Mouse (Mus musculus) Patski (cell line): ENCODE measurements at regions not wholly inside any gene's neighbourhood (a gene's known extent, or its start where the extent isn't known, plus 50 kb on each side); places are given as distances from the start of the nearest gene placed in this dataset.
A peak's percentile ranks its signal among the peaks of the same experiment; 100 is the strongest.

Experiments
- ATAC-seq: fragments of 100-300 bp; one replicate; pipeline ENCODE4 v1.8.0; 2021
- CTCF ChIA-PET: fragments of 350-600 bp; sonication (Branson Sonifier 250); formaldehyde crosslinking; loops from one replicate; lab custom pipeline; 2022; ENCODE audit warnings: inconsistent platforms; lab: Charles Lee
- POLR2A ChIA-PET: fragments of 350-600 bp; sonication (Branson Sonifier 250); formaldehyde crosslinking; loops from one replicate; lab custom pipeline; 2022; ENCODE audit warnings: antibody characterized with exemption, inconsistent platforms; lab: Charles Lee
- DNase-seq: peaks from one replicate; pipeline ENCODE4 v3.0.0-alpha.2; 2011; ENCODE audit warnings: low read depth, low spot score
- H3K27me3 ChIP-seq: fragments of 371-371 bp; one replicate; pipeline ENCODE4 v1.5.1; 2021
- CTCF ChIP-seq: fragments of 100-300 bp; IDR thresholded peaks from one replicate; pipeline ENCODE4 v1.5.1; 2021
- in situ Hi-C: fragments of 300-500 bp; cut with MboI; formaldehyde crosslinking; loops from 3 replicates; pipeline ENCODE4 v1.11.1; 2018; ENCODE audit warnings: low pct_unique_long_range_greater_than_20kb, mixed read lengths

GRCm38 (mm10) chr6:93497824-93498223, 554.5 kb upstream of the Adamts9 start:
- CTCF ChIA-PET: no interaction called here

DNA sequence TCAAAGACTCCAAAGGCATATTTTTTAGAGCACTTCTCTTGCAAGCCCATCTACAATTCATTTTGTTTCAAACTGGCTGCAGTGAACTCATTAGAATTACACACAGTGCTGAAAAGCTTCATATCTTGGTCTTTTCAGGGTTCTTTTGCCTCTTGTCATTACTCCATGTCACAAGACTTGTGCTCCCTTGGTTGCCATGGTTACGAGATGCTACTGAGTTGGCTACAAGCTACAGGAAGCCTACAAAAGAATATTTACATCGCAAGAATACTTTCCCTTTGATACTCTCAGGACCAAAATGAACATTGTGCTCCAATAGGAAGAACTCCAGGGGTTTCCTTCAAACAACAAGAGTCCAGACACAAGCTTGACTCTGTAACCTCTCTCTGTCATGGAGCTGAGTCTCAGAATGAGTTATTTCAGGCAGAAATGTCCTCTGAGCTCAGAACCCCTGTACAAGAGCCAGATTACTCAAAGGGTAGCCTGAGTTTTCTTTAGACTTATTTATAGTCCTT, 545.2 kb upstream of the Adamts9 start:
- H3K27me3 ChIP-seq: no peaks in the 10 kb centered on the region
- DNase-seq (no peak), ATAC-seq (no peak)
- in situ Hi-C loops: no loop called here
- CTCF ChIA-PET: no interaction called here
- no peak for TF ChIP-seq CTCF
- POLR2A ChIA-PET: no interaction called here

More at GRCm38 (mm10) chr6:93497824-93498223, 554.5 kb upstream of the Adamts9 start:
- TF ChIP-seq CTCF: no peak
- POLR2A ChIA-PET: no interaction called here
- no peak for ATAC-seq
- in situ Hi-C loops: no loop called here
- no peaks in the 10 kb centered on the region for H3K27me3 ChIP-seq
- DNase-seq: no peak

DNA sequence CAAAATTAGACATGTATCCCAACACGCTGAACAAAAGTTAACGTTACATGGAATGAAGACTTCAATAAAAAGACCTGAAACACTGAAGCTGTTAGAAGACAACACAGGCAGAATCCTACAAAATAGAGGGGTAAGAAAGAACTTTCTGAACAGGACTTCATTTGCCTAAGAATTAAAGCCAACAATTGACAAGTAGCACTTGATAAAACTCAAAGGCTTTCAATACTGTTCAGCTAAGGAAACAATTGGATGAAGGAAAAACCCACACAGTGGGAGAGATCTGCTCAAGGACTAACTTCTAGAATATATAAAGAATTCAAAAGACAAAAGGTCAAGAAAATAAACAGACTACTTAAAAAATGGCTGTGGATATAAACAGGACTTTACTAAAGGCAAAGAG, 535.2 kb upstream of the Adamts9 start:
- no peak for DNase-seq
- no peaks in the 10 kb centered on the region for H3K27me3 ChIP-seq
- TF ChIP-seq CTCF: no peak
- ChIA-PET POLR2A (no interaction called here), CTCF (no interaction called here)
- no peak for ATAC-seq
- in situ Hi-C loops: no loop called here

GRCm38 (mm10) chr6:93474981-93475380, 531.7 kb upstream of the Adamts9 start:
- TF ChIP-seq CTCF: no peak
- POLR2A ChIA-PET: no interaction called here
- no peak for ATAC-seq
- in situ Hi-C loops: no loop called here
- CTCF ChIA-PET: interaction anchor here (0.9 to 1.9 kb wide), 3 partner anchors 11 to 68 kb away, joined by 3 to 4 read pairs (median 3); no protein-coding TSS in a partner anchor
- H3K27me3 ChIP-seq: no peaks in the 10 kb centered on the region
- DNase-seq: no peak

DNA sequence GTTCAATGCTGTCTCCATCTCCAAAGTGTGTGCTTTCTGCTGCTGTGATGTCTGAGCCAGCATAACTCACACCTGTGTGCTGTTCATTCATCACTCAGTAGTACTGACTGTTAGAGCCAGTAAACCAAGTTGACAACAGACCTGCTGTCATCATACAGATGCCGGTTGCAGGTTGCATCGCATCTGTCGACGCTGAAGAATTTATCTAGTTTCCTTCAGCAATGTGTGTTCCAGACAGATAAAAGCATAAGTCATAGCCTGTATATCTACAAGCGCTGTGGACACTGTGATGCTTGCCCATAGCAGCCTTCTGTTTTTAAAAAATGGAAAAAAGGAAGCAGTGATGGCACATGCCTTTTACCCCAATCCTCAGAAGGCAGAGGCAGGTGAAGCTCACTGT, 524.6 kb upstream of the Adamts9 start:
- ATAC-seq: no peak
- in situ Hi-C loops: no loop called here
- CTCF ChIA-PET: no interaction called here
- DNase-seq: no peak
- no peaks in the 10 kb centered on the region for H3K27me3 ChIP-seq
- POLR2A ChIA-PET: interaction anchor here (0.6 kb wide), 1 partner anchor 204 kb away, joined by 3 read pairs; no protein-coding TSS in a partner anchor
- no peak for TF ChIP-seq CTCF

DNA sequence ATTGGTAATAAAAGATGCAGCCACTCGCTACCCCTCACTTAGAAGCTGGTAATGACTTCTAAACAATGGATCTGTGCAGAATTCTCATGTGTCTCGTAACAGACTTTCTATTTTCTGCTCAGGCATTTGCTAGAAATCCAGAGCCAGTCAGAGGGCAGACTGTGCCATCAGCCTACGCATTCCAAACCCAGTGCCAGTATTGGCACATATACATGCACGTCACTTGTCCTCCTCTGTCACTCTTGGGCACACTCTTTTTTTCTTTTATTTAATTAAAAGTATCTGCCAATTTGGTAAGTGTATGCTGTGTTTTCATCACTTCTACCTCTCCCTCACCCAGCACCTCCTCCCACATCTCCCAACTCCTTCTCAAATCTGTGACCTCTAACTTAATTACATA, 519.6 kb upstream of the Adamts9 start:
- ATAC-seq (no peak), DNase-seq (no peak)
- no peak for TF ChIP-seq CTCF
- CTCF ChIA-PET: no interaction called here
- in situ Hi-C loops: no loop called here
- POLR2A ChIA-PET: no interaction called here
- H3K27me3 ChIP-seq: no peaks in the 10 kb centered on the region

DNA sequence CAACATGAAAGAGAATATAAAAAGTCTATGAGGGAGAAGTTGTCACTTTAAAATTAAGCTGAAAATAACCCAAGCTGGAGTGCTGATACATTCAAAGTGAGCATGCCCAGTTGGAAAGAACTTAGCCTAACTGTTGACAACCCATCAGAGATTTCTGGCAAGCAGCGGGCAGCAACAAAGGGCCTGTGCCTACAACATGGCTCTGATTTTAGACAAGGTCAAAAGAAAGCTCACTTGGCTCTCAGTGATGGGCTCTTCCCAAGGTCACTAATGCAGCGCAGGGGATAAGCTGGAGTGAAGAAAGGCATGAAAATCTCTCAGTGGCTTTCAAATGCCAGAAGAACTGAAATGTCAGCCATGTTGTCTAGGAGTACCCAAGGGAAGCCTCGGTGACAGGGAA, 518.1 kb upstream of the Adamts9 start:
- ATAC-seq (no peak), DNase-seq (no peak)
- no peak for TF ChIP-seq CTCF
- ChIA-PET POLR2A (no interaction called here), CTCF (interaction anchor here (0.7 to 1.3 kb wide), 3 partner anchors 13 to 280 kb away, joined by 3 to 4 read pairs (median 3); no protein-coding TSS in a partner anchor)
- H3K27me3 ChIP-seq: no peaks in the 10 kb centered on the region
- in situ Hi-C loops: no loop called here

- H3K27me3 ChIP-seq: no peaks in the 10 kb centered on the region
- in situ Hi-C loops: no loop called here
- TF ChIP-seq CTCF: no peak
- ATAC-seq: no peak
- no peak for DNase-seq
- ChIA-PET CTCF (interaction anchor here (1.1 kb wide), 1 partner anchor 9 kb away, joined by 5 read pairs; no protein-coding TSS in a partner anchor), POLR2A (no interaction called here)
Measured at GRCm38 (mm10) chr6:93457613-93458012, 514.3 kb upstream of the Adamts9 start.

DNA sequence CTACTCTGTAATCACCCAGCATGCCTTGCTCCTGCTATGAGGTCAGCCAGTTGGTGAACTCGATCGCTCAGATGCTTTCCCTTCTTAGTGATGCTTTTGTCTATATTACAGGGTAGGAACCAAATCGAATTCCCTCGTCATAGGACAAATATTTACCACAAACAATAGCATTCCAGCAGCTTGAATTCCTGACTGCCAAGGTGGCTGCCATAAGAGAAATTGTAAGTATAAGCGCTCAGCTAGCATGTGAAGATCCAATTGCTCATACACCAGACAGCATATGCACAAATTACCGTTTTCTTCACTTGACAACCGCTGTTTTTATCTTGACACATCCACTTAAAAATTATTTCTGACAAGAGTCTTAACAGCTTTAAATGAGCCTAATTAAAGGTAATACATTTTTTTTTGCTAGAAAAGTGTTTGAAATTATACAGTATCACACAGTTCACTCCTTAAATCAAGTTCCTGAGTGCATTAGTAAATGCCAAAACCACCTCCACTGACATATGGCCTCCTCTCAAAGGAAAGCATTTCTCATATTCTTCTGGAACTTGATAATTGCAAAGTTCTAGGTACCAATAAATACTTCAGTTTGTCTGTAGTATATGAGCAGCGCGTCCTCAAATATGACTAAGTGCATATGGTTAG, 513.2 kb upstream of the Adamts9 start:
- no peak for ATAC-seq
- in situ Hi-C loops: no loop called here
- ChIA-PET CTCF (interaction anchor here (1.1 kb wide), 1 partner anchor 8 kb away, joined by 5 read pairs; no protein-coding TSS in a partner anchor), POLR2A (no interaction called here)
- H3K27me3 ChIP-seq: no peaks in the 10 kb centered on the region
- no peak for TF ChIP-seq CTCF
- DNase-seq: no peak

DNA sequence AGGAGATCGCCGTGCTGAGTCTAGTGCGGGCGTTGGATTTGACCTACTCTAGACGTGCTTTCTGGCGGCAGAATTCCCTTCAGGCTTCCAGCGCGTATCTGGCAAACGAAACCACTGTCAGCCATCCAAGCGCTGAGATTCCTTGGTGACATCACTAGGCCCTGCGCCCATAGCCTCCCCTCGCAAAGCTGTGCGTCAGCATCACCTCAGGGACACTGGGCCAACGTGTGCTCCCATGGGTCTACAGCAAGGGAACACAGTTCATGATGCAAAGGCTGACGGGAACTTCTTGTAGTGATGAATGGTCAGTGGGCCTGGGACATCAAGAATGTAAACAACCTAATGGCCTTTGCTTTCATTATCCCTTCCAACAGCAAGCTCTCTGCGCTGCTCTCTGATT, 502.3 kb upstream of the Adamts9 start:
- no peak for ATAC-seq
- ChIA-PET POLR2A (no interaction called here), CTCF (interaction anchor here (0.6 to 2.6 kb wide), 6 partner anchors 38 to 658 kb away, joined by 3 to 15 read pairs (median 3); no protein-coding TSS in a partner anchor)
- DNase-seq: no peak
- no peaks in the 10 kb centered on the region for H3K27me3 ChIP-seq
- in situ Hi-C loops: loop anchor here (5.0 kb wide), 2 partner anchors 503 to 658 kb away; partner anchors contain the start of gene Adamts9
- no peak for TF ChIP-seq CTCF

GRCm38 (mm10) chr6:93445124-93445523, 501.8 kb upstream of the Adamts9 start:
- POLR2A ChIA-PET: no interaction called here
- DNase-seq: peak; percentile 7
- CTCF ChIA-PET: interaction anchor here (0.6 to 2.6 kb wide), 10 partner anchors 16 to 657 kb away, joined by 3 to 15 read pairs (median 3); no protein-coding TSS in a partner anchor

More at GRCm38 (mm10) chr6:93445124-93445523, 501.8 kb upstream of the Adamts9 start:
- in situ Hi-C loops: loop anchor here (5.0 kb wide), 2 partner anchors 503 to 658 kb away; partner anchors contain the start of gene Adamts9
- ATAC-seq: no peak
- no peaks in the 10 kb centered on the region for H3K27me3 ChIP-seq
- TF ChIP-seq CTCF: peak; percentile 66
